Mouse (Mus musculus) G1E (cell line): ENCODE measurements around the gene Angpt4. TPM values are rescaled to one million over a fixed set of nuclear protein-coding genes. Genes with fewer than 3 reads are reported as not detected.
A peak's percentile ranks its signal among the peaks of the same experiment; 100 is the strongest.

Experiments
- ATAC-seq: 2 replicates; pipeline ENCODE4 v1.8.0; 2016; ENCODE audit warnings: mild to moderate bottlenecking; ENCODE audit not compliant: insufficient number of reproducible peaks, poor library complexity, low FRiP score, severe bottlenecking; ENCODE audit errors: extremely low read depth
- DNase-seq: peaks from one replicate; pipeline ENCODE4 v3.0.0; 2012; ENCODE audit warnings: low spot score
- H3K27me3 ChIP-seq: 2 replicates; pipeline ENCODE4 v1.6.1; 2012; ENCODE audit warnings: mild to moderate bottlenecking, low read length, inconsistent platforms; ENCODE audit not compliant: insufficient read depth
- H3K36me3 ChIP-seq: replicated peaks from 2 replicates; pipeline ENCODE3; 2012; ENCODE audit warnings: mild to moderate bottlenecking, inconsistent platforms
- H3K4me1 ChIP-seq: 2 replicates; pipeline ENCODE4 v1.6.1; 2012; ENCODE audit warnings: low read depth, low read length, inconsistent platforms, mixed read lengths; ENCODE audit not compliant: insufficient read depth
- H3K4me3 ChIP-seq: 2 replicates; pipeline ENCODE4 v1.5.1; 2012; ENCODE audit warnings: low read depth, mild to moderate bottlenecking, inconsistent platforms, low read length, moderate library complexity, mixed read lengths
- H3K9me3 ChIP-seq: replicated peaks from 2 replicates; pipeline ENCODE4 v1.6.1; 2012; ENCODE audit warnings: inconsistent platforms
- CTCF ChIP-seq: IDR thresholded peaks from 2 replicates; pipeline ENCODE4 v1.5.1; 2012; ENCODE audit warnings: low read depth, low read length, inconsistent platforms, mixed read lengths
- GATA1 ChIP-seq: IDR thresholded peaks from 2 replicates; pipeline ENCODE4 v1.6.1; 2012; ENCODE audit warnings: borderline replicate concordance, low read length, inconsistent platforms, mixed read lengths
- GATA2 ChIP-seq: IDR thresholded peaks from 2 replicates; pipeline ENCODE4 v1.6.1; 2012; ENCODE audit warnings: low read depth, low read length, inconsistent platforms, borderline replicate concordance
- POLR2AphosphoS5 ChIP-seq: IDR thresholded peaks from 2 replicates; pipeline ENCODE4 v1.6.1; 2012; ENCODE audit warnings: low read depth, low read length, inconsistent platforms; ENCODE audit not compliant: insufficient replicate concordance
- TAL1 ChIP-seq: conservative IDR thresholded peaks from 2 replicates; pipeline ENCODE4 v1.6.1; 2012; ENCODE audit warnings: low read depth, low read length, inconsistent platforms, mixed read lengths
- polyA plus RNA-seq: library from polyadenylated mRNA; stranded (reverse); fragments of >175 nt; gene quantifications from 2 replicates; pipeline ENCODE4 v1.2.3, GENCODE M21; 2012
- total RNA-seq, 2 experiments: library from RNA; stranded (forward) in 1 of 2; stranded (reverse) in 1 of 2; fragments of 200-1000 nt in 1 of 2; fragments of >200 nt in 1 of 2; fragmentation: Nextera tagmentation in 1 of 2; gene quantifications; 2 replicates each; pipeline ENCODE4 v1.2.3; 2014 to 2017

The Angpt4 gene
- total and polyA plus RNA-seq, 3 experiments: not detected

DNA sequence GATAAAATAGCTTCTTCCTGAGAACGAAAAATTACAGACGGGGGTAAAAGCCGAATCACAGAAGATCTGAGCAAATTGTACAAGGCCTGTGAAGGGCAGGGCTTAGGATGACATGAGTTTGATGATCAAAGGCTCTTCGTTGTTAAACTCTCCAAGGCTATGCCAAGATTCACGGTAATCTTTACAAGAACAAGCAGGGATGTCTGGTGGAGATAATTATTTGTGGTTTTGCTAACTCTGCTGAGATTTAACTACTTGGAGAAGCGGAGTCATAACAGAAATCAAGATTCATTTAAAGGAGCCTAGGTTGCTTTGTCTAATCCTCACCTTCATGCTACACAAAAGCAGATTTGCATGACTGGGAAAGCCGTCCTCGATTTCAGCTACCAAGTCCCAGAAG lies 75.9 kb downstream of the Angpt4 start:
- no peaks in the 10 kb centered on the region for H3K9me3 ChIP-seq
- H3K4me3 ChIP-seq: no peak overlapping the region
- TF ChIP-seq CTCF (no peak), TAL1 (no peak), GATA1 (no peak), POLR2AphosphoS5 (no peak), GATA2 (no peak)
- peaks cover 50% of the 10 kb centered on the region for H3K27me3 ChIP-seq
- ATAC-seq: no peak
- H3K36me3 ChIP-seq: no peaks in the 10 kb centered on the region
- no peak for DNase-seq
- H3K4me1 ChIP-seq: 0 out of 2 replicates have a peak, but pooled peaks cover 2% of the 10 kb centered on the region

- no peaks in the 10 kb centered on the region for H3K36me3 ChIP-seq
- DNase-seq (no peak), ATAC-seq (no peak)
- 0 out of 2 replicates have a peak, but pooled peaks cover under 1% of the 10 kb centered on the region for H3K4me1 ChIP-seq
- no peaks in the 10 kb centered on the region for H3K9me3 ChIP-seq
- peaks cover 62% of the 10 kb centered on the region for H3K27me3 ChIP-seq
- no peak overlapping the region for H3K4me3 ChIP-seq
- no peak for TF ChIP-seq GATA2
- TF ChIP-seq TAL1: no peak
- TF ChIP-seq GATA1: no peak
- TF ChIP-seq CTCF: no peak
- TF ChIP-seq POLR2AphosphoS5: no peak
These were observed 78.0 kb downstream of the Angpt4 start for GRCm38 (mm10) chr2:151988978-151989377.

DNA sequence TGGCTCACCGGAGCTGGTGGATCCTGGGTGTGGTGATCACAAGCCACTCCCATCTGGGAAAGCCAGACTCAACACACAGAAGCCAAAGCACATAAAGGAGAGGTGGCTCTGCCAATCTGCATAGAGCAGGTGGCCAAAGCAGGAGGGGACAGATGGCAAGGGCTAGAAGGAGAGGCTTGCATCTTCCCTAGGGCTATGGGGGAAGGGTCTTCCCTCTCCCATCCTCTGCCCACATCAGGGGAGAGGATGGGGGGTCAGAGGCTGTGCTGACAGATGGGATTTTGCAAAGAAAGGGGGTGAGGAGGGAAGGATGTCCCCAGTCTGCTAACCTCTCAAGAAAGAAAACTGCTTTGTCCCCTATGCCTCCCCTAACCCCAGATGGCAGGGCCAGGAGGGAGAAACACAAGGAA lies 80.0 kb downstream of the Angpt4 start:
- peaks cover 12% of the 10 kb centered on the region for H3K4me1 ChIP-seq
- H3K36me3 ChIP-seq: no peaks in the 10 kb centered on the region
- no peak for ATAC-seq
- H3K4me3 ChIP-seq: no peak overlapping the region
- no peaks in the 10 kb centered on the region for H3K9me3 ChIP-seq
- peaks cover 59% of the 10 kb centered on the region for H3K27me3 ChIP-seq
- TF ChIP-seq GATA1 (no peak), CTCF (no peak), POLR2AphosphoS5 (no peak), TAL1 (no peak), GATA2 (no peak)
- DNase-seq: no peak

GRCm38 (mm10) chr2:151991446-151991845 lies 80.4 kb downstream of the Angpt4 start:
- Histone ChIP-seq H3K4me3 (no peak overlapping the region), H3K27me3 (peaks cover 56% of the 10 kb centered on the region), H3K4me1 (peaks cover 17% of the 10 kb centered on the region), H3K9me3 (no peaks in the 10 kb centered on the region), H3K36me3 (no peaks in the 10 kb centered on the region)
- ATAC-seq (no peak), DNase-seq (no peak)
- TF ChIP-seq CTCF (no peak), GATA2 (no peak), GATA1 (no peak), POLR2AphosphoS5 (no peak), TAL1 (no peak)

GRCm38 (mm10) chr2:151994350-151995122 lies 83.5 kb downstream of the Angpt4 start:
- H3K36me3 ChIP-seq: no peaks in the 10 kb centered on the region
- TF ChIP-seq TAL1 (no peak), CTCF (peak; percentile 69; the same call in 1 of the 2 replicates)
- H3K4me1 ChIP-seq: peaks cover 20% of the 10 kb centered on the region
- peaks cover 51% of the 10 kb centered on the region for H3K27me3 ChIP-seq
- no peak overlapping the region for H3K4me3 ChIP-seq
- peak; percentile 35 for DNase-seq
- 0 out of 2 replicates have a peak, but pooled peaks have one; percentile 22 for ATAC-seq
- H3K9me3 ChIP-seq: no peaks in the 10 kb centered on the region

Other genes with a start within 250 kb of the Angpt4 start
- not detected in 2 replicates for gene Rad21l, start 242.7 kb upstream of the Angpt4 start, total RNA-seq (2014; fragmentation: Nextera tagmentation)
- not detected in 2 replicates for gene Rad21l, start 242.7 kb upstream of the Angpt4 start, total RNA-seq (2017)
- gene Rad21l, start 242.7 kb upstream of the Angpt4 start, polyA plus RNA-seq: not detected in 2 replicates
- not detected in 2 replicates for gene Tmem74b, start 209.2 kb upstream of the Angpt4 start, total RNA-seq (2014; fragmentation: Nextera tagmentation)
- gene Tmem74b, start 209.2 kb upstream of the Angpt4 start, total RNA-seq (2017): not detected in 2 replicates
- not detected in 2 replicates for gene Tmem74b, start 209.2 kb upstream of the Angpt4 start, polyA plus RNA-seq
- gene Psmf1, start 167.0 kb upstream of the Angpt4 start, total RNA-seq (2014; fragmentation: Nextera tagmentation): 52.6 and 62.0 TPM in 2 replicates
- gene Psmf1, start 167.0 kb upstream of the Angpt4 start, total RNA-seq (2017): 20.2 and 26.8 TPM in 2 replicates
- 13.9 and 54.8 TPM in 2 replicates for gene Psmf1, start 167.0 kb upstream of the Angpt4 start, polyA plus RNA-seq
- not detected in 2 replicates for gene Rspo4, start 68.3 kb upstream of the Angpt4 start, total RNA-seq (2014; fragmentation: Nextera tagmentation)
- gene Rspo4, start 68.3 kb upstream of the Angpt4 start, total RNA-seq (2017): 0.11 TPM in 1 of 2 replicates, not detected in the other
- not detected in 2 replicates for gene Rspo4, start 68.3 kb upstream of the Angpt4 start, polyA plus RNA-seq
- 4.1 and 5.2 TPM in 2 replicates for gene Fam110a, start 69.0 kb downstream of the Angpt4 start, total RNA-seq (2014; fragmentation: Nextera tagmentation)
- gene Fam110a, start 69.0 kb downstream of the Angpt4 start, total RNA-seq (2017): 3.4 and 3.8 TPM in 2 replicates
- gene Fam110a, start 69.0 kb downstream of the Angpt4 start, polyA plus RNA-seq: 24.7 and 30.5 TPM in 2 replicates
- gene Slc52a3, start 85.3 kb downstream of the Angpt4 start, total RNA-seq (2014; fragmentation: Nextera tagmentation): not detected in 2 replicates
- 0.05 TPM in 1 of 2 replicates, not detected in the other for gene Slc52a3, start 85.3 kb downstream of the Angpt4 start, total RNA-seq (2017)
- 0.02 TPM in 1 of 2 replicates, not detected in the other for gene Slc52a3, start 85.3 kb downstream of the Angpt4 start, polyA plus RNA-seq
- gene Scrt2, start 170.3 kb downstream of the Angpt4 start, total RNA-seq (2014; fragmentation: Nextera tagmentation): not detected in 2 replicates
- 0.05 TPM in 1 of 2 replicates, not detected in the other for gene Scrt2, start 170.3 kb downstream of the Angpt4 start, total RNA-seq (2017)
- gene Scrt2, start 170.3 kb downstream of the Angpt4 start, polyA plus RNA-seq: not detected in 2 replicates
- 2.9 and 5.5 TPM in 2 replicates for gene Srxn1, start 194.3 kb downstream of the Angpt4 start, total RNA-seq (2014; fragmentation: Nextera tagmentation)
- 17.8 and 21.0 TPM in 2 replicates for gene Srxn1, start 194.3 kb downstream of the Angpt4 start, total RNA-seq (2017)
- 2.5 and 4.0 TPM in 2 replicates for gene Srxn1, start 194.3 kb downstream of the Angpt4 start, polyA plus RNA-seq
- gene Tcf15, start 232.4 kb downstream of the Angpt4 start, total RNA-seq (2014; fragmentation: Nextera tagmentation): not detected in 2 replicates
- gene Tcf15, start 232.4 kb downstream of the Angpt4 start, total RNA-seq (2017): not detected in 2 replicates
- gene Tcf15, start 232.4 kb downstream of the Angpt4 start, polyA plus RNA-seq: not detected in 2 replicates